Mouse (Mus musculus): ENCODE measurements around the gene Grm1.

DNA sequence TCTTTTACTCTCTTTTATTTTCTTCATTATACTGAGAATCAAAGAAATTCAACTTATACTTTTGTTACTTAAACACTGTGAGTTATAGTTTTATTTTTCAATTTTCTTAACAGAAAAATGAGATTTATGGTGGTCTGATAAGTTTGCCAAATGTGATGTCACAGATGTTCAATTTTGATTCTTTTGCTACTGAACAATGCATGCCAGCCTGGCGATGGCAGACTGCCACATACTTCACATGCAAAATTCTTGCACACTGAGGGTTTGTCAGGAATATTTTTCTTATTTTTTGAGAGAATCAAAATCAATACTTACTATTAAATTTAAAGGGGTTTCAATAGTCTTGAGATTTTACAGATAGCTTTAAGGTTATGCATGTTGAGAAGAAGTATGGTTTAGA is 251.0 kb downstream of the Grm1 start:
- no peak for TF ChIP-seq CTCF (IDR thresholded peaks at IDR 0.05; ENCODE audit: borderline replicate concordance, control insufficient read depth, extremely low read depth, insufficient read depth, low read length, poor library complexity)
- no peak for TF ChIP-seq POLR2A (IDR thresholded peaks at IDR 0.05; ENCODE audit: control insufficient read depth, extremely low read depth, insufficient read depth, low read length, poor library complexity)
